Mouse (Mus musculus) induced T-regulatory cell, adult 2 months (primary cell): ENCODE data around the gene Rhebl1.
A peak's percentile ranks its signal among the peaks of the same experiment; 100 is the strongest.

Experiments used
- DNase-seq: peaks from one replicate; pipeline ENCODE4 v3.0.0-alpha.2; 2012; ENCODE audit warnings: low read depth

The Rhebl1 gene

DNA sequence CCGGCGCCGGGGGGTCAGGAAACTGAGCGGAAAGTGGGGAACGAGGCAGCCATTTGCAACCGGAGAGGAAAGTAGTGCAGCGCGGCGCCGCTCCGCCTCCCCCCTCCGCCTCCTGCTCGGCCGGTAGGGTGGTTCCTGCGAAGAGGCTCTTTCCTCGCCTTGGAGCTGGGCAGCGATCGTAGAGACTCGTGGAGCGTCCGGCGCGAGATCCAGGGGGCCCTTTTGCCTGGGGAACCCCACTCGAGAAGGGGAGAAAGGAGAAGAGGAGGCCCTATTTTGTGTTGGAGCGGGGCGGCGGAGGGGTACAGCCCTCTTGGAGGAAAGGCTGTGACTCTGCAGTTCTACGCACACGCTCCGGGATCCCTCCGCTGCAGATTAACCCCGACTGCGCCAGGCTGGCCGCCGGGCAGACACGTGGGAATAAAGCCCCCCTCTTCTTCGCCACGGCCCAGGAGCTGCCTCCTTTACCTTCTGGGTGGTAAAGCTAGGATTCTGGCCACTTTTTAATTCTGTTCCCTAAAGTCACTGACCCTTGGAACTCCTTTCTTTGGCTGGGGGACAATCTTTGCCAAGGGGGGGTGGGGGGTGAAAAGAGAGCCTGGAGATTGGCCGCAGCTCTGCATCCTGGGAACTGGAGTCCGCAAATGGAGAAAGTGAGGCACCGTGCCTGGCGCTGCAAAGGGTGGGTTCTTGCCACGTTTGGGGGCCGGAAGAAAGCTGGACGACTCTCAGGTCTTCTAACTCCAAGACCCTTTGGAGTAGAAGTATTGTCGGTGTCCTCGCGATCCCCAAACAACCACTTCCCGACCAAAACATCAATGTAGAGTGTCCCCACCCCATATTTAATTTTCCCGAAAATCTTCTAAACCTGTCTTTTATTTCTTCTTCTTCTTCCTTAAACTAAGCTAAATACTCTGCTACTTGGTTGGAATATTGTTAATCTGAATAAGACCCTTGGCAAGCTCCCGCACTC is 22.1 kb downstream of the Rhebl1 start:
- DNase-seq = peak; percentile 97

DNA sequence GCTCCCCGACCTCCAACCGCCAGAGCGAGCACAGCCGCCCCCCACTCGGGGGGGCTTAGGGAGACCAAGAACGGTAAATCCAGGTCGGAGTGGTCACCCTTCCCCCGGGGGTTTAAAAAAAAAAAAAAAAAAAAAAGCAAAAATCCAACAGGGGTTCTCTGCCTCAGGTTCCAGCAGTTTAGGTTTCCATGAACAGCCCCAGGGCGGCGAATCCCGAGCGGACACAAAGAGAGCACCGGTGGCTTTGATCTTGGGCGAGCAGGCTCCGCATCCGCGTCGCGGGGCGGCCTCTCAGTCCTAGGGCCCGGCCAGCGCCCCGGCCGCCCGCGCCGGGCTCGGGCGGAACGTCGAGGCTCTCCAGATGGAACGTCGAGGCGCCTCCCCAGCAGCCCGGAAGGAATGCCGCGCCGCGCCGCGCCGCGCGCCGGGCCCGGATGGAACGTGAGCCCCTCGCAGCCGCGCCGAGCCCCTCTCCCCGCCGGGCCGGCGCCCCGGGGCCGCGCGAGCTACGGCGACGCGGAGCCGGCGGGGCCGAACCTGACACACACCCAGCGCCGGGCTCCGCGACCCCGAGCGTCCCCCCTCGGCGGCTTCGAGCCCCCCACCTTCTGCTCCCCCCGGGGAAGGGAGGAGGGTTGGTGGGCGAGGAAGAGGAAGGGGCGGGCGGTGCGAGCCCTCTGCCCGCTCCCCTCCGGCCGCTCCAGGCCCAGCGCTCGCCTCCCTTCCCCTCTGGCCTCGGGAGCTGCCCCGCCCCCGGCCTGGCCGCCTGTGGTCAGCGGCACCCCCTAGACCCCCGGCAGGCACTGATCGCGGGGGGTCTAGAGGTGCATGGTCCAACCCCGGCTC is 23.0 kb downstream of the Rhebl1 start, which contains the start of gene Kmt2d:
TSS of gene Kmt2d (minus strand) at position 135 of the 846 bp plus-strand sequence.
- peak; percentile 61 for DNase-seq

DNA sequence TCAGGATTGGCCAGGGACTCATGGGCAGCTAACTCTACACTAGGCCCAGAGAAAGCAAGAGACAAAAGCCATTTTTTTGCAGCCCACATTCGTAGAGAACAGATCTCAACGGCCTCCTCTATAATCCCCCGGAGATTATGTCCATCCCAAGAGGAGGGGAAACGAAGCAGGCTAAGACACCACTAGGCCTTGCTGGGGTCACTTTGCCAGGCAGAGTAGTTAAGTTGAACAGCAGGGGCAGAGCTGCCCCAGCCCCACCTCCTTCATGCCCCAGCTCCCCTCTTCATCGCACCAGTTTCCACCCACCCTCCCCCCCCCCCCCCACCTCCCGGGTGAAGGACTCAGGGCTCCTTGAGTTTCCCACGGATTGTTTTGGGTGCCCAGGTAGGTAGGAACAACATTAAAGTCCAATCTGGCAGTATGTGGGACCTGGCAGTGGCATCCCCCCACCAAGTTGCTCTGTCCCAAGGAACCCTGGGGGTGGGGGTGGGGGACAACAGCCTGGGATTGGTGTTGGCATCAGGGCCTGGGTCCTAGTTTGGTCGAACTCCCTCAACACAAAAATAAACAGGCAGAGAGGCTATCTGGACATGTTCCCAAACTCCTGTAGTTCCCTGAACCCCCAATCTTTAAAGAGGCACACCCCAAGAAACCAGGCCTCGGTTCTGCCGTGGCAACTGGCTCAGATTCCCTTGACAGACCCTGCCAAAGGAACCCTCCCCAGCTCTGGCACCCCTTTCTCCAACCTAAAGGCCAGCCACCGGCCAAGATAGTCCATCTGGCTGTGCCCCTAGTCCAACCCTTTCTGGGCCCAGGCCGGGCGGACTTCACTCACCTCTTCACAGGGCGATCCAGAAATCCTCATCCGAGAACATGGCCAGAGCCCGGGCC is 23.9 kb downstream of the Rhebl1 start:
- peak; percentile 46 for DNase-seq

DNA sequence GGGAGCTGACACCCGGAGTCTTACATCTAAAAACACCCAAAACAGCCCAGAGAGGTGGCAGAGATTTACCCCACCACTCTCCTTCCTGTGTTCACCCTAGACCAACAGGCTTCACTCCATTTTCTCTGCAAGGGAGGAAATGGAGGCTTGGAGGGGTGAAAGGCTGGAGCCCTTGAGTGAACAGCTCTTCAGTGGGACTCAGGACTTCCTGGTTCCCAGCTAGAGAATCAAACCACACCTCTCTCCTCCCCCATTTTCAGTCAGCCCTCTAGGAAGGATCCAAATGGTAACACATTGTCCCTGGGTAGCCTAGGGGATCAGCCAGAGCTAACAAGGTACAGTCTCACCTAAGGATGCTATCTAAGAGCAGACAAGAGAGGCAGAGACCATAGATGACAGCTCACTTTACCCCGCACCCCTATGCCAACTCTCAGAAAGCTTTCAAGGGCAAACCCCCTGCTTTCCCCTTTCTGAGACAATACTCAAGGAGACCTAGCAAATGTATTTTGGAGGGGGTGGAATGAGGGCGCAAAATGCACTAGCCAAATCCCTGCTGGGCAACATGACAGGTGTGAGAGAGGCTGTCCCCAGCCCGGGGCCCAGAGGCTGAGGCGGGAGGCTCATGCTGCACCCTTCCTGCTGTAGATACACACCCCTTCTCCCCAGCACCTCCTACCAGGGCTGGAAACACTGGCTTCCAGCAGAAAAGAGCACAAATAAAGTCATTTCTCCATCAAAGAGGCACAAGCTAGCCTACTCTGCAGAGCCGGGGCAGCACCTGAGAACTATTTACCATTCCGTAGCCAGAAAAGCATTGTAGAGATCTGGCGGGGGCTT is 24.8 kb downstream of the Rhebl1 start:
- peak; percentile 66 for DNase-seq

- DNase-seq = no peak
Measured at GRCm38 (mm10) chr15:98868346-98869063, 25.8 kb downstream of the Rhebl1 start.

DNA sequence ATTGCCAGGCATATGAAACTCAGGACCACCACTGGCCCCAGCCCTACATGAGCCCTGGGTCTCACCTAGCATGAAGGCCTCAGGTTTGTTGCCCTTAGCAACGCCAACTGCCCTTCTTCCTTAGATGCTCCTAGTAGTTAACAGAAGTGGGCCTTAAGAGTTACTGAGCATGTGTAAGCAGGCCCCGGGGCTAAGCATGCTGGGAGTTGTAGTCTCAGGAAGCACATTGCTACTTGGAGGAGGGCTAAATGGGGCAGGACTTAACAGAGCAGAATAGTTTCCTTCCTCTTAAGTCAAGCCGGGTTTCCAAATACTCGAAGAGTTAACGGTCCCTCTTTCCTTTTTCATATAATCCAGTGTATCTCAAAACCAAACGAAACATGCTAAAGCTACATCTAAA is 27.0 kb downstream of the Rhebl1 start:
- DNase-seq = peak; percentile 82

DNA sequence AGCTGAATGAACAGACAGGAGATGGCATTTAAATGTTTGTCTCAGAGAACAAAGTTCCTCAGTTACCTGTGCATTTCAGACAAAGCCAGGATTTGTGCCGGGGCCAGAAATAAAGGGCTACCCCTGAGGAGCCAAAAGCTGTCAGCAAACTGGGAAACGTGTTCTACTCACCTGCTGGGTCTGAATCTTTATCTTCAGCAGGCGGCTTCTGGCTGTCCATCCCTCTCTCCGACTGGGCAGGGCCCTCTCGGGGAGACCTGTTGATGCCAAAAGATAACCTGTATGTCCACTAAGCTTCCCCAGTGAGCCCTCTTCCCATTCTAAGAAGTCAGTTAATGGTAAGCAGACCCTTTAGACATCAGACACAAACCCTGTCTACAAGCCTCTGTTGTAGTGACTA is 27.8 kb downstream of the Rhebl1 start:
- DNase-seq = no peak

DNA sequence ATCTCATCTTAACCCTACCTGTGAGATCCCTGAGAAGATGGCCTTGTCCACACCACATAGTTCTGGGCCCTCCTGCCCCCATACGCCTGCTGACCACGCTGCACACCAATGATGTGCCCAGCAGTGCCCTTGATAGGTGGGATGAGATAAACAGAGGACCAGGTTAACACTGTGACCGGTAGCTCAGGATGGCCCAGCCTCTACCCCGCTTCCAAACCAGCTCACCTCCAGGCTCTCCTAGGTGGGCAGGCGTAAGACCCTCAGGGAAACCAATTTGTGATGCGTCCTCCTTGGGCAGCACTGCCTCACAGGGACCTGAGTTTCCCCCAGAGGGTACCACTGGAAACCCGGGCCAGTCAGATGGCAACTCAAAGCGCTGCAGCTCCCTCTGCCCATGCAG is 28.6 kb downstream of the Rhebl1 start:
- no peak for DNase-seq

DNA sequence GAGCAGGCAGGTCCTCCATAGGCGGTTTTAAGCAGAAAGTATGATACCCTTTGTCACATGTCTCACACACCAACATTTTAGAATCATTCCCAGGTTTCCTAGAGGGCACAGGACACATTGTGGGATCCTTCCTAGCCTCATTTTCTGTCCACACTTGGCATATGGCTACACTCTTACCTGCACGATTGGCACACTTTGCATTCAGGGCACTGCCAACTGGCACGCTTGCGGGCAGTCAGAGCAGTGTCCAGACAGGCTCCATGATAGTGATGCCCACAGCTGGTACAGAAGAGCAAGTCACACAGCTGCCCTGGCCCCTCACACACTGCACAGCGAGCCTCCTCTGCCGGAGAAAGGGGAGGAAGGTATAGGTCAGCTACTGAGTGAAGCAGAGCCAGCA is 29.4 kb downstream of the Rhebl1 start:
- no peak for DNase-seq

DNA sequence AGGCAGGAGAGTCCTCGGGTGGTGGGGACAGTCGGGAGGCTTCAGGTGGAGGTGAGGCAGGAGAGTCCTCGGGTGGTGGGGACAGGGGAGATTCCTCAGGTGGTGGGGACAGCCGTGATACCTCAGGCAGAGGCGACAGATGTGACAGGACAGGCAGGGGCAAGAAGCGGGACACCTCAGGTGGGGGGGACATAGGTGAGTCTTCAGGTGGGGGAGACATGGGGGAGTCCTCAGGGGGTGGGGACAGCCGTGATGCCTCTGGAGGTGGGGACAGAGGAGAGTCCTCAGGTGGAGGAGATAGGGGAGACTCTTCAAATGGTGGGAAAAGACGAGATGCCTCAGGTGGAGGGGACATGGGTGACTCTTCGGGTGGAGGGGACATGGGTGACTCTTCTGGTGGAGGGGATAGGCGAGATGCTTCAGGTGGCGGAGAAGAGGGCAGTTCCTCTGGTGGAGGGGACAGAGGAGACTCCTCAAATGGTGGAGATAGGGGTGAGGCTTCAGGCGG is 30.8 kb downstream of the Rhebl1 start:
- DNase-seq = no peak

- no peak for DNase-seq
Measured at GRCm38 (mm10) chr15:98861701-98862410, 32.5 kb downstream of the Rhebl1 start.

GRCm38 (mm10) chr15:98860921-98861320 is 33.4 kb downstream of the Rhebl1 start:
- no peak for DNase-seq

DNA sequence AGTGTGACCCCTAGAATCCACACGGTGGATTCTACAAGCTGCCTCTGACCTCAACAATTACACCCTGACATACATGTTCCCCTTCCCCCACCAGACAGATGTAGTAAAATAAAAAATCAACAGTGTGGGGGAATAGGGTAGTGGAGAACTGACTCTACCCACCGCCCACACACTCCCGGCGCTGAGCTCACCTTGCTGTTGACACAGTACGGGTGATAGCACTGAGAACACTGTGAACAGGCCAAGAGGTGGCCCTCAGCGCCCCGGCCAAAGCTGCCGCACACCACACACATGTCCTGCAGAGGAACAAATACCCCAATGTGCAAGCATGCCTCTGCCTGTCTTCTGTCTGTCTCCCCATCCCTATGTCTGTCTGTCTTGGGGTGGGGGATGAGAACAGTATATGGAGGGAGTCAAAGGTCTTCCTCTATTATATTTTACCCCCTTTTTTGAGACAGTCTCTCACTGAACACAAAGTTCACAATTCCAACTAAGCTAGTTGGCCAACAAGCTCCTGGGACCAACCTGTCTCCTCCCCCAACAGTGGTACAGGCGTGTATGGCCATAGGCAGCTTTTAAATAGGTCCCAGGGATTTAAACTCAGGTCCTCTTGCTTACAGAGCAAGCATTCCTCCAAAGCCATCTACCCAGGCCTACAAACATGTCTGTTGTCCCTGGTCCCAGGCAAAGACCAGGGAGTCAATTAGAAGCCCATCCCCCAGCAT is 34.9 kb downstream of the Rhebl1 start:
- no peak for DNase-seq

DNA sequence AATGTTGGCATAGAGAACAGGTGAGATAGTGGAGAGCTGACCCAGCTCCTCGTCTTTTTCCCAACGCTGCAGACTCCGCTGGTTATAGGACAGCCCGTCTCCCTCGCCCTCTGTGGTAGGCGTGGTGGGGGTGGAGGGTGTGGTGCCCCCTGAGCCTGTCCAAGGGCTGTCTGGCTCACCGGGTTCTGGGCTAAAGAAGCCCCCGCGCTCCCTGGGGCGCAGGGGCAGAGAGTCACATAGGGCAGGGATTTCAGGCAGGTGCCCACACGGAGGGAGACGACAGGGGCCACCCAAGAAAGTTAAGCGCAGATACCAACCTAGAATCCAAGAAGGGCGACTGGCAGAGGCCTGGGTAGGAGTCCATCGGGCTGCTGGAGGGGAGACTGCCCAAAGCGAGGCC is 40.1 kb downstream of the Rhebl1 start:
- DNase-seq = no peak

- no peak for DNase-seq
Measured at GRCm38 (mm10) chr15:98853161-98853937, 41.0 kb downstream of the Rhebl1 start.

DNA sequence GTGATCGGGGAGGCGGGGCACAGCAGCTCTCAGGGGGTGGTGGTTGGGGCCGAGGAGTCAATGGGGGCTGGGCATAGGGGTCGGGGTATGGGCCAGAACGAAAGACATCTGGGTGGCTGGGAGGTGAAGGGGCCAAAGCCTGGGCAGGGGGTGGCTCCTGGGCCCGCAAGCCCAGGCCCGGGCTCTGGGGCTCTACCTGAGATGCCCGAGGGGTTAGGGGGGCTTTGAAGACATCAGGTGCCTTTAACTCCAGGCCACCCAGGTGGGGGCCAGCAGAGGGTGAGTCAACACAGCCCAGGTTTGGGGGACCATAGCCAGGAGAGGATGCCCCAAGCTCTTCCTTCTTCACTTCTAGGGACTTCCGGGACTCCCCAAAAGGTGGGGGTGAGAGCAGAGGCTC is 41.6 kb downstream of the Rhebl1 start:
- no peak for DNase-seq

- DNase-seq = no peak
Measured at GRCm38 (mm10) chr15:98852071-98852470, 42.3 kb downstream of the Rhebl1 start.
